Mouse (Mus musculus) intestine, embryonic 16.5 days (tissue): ENCODE measurements around the gene Plppr2. TPM values are rescaled to one million over a fixed set of nuclear protein-coding genes. Genes with fewer than 3 reads are reported as not detected.

Experiments used
- ATAC-seq: fragments of 200-750 bp; cut with Nextera tagmentation; 2 replicates; pipeline ENCODE4 v1.8.0; 2017; ENCODE audit warnings: moderate TSS enrichment, moderate library complexity
- H3K27ac ChIP-seq: fragments of 300-500 bp; sonication (generic); 2 replicates; pipeline ENCODE4 v1.5.1; 2014; ENCODE audit warnings: mild to moderate bottlenecking, low read length
- H3K27me3 ChIP-seq: fragments of 300-500 bp; sonication (generic); replicated peaks from 2 replicates; pipeline ENCODE4 v1.6.1; 2014; ENCODE audit warnings: low read length, control low read depth, mixed read lengths; ENCODE audit not compliant: control insufficient read depth, insufficient read depth
- H3K36me3 ChIP-seq: fragments of 300-500 bp; sonication (generic); 2 replicates; pipeline ENCODE4 v1.6.1; 2014; ENCODE audit warnings: low read length, control low read depth; ENCODE audit not compliant: control insufficient read depth, insufficient read depth
- H3K4me1 ChIP-seq: fragments of 300-500 bp; sonication (generic); 2 replicates; pipeline ENCODE4 v1.6.1; 2014; ENCODE audit warnings: low read length, control low read depth, mixed read lengths; ENCODE audit not compliant: control insufficient read depth, insufficient read depth
- H3K4me2 ChIP-seq: fragments of 300-500 bp; sonication (generic); 2 replicates; pipeline ENCODE4 v1.6.1; 2014; ENCODE audit warnings: low read depth, low read length, control low read depth
- H3K4me3 ChIP-seq: fragments of 300-500 bp; sonication (generic); 2 replicates; pipeline ENCODE4 v1.5.1; 2014; ENCODE audit warnings: mild to moderate bottlenecking, low read length
- H3K9ac ChIP-seq: fragments of 300-500 bp; sonication (generic); 2 replicates; pipeline ENCODE4 v1.6.1; 2014; ENCODE audit warnings: low read depth, low read length
- H3K9me3 ChIP-seq: fragments of 300-500 bp; sonication (generic); 2 replicates; pipeline ENCODE4 v1.6.1; 2016; ENCODE audit warnings: low read length, control low read depth; ENCODE audit not compliant: control insufficient read depth
- WGBS: fragments of 180-500 bp; shearing (Covaris S2); extraction: QIAGEN DNeasy Blood & Tissue Kit; methylation state at CpG from one replicate; pipeline ENCODE4 v1.1.7; 2014; 5-methylcytosine and 5-hydroxymethylcytosine counted together
- polyA plus RNA-seq: library from polyadenylated mRNA; unstranded; fragments of >200 nt; fragmentation: Nextera tagmentation; extraction: Ambion mirVana; gene quantifications from 2 replicates; pipeline ENCODE4 v1.2.1, GENCODE M21; 2015

Plppr2 gene
- polyA plus RNA-seq, 1 experiment from 2014 or later: 6.2 TPM

DNA sequence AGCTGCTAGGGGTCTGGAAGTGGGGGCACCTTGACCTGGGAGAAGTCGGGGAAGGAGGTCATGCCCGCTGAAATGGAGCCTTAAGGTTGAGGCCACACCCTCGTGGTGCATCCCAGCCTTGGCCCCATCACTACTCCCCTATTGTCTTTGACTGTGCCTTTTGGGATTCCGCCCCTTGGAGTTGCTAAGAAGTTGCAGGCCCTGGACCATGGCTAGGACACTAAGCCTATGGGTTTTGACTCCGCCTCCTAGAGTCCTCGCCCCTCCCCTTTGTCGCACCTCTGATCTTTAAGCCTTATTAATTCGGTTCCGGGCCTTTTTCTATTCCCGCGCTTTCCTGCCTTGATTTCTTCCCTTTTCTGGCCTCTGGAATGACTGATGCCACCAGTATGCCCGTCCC is 6.8 kb downstream of the Plppr2 start:
- no peak overlapping the region for H3K9ac ChIP-seq
- H3K27me3 ChIP-seq: peaks cover 4% of the 10 kb centered on the region; the same call in 1 of the 2 replicates
- H3K36me3 ChIP-seq: no peaks in the 10 kb centered on the region
- H3K4me3 ChIP-seq: no peak overlapping the region
- no peak overlapping the region for H3K4me2 ChIP-seq
- 48% methylated on average over 12 of the region's 12 CpGs for WGBS
- no peak overlapping the region for H3K27ac ChIP-seq
- no peaks in the 10 kb centered on the region for H3K9me3 ChIP-seq
- H3K4me1 ChIP-seq: no peaks in the 10 kb centered on the region
- ATAC-seq: no peak

- H3K4me3 ChIP-seq: no peak overlapping the region
- no peak overlapping the region for H3K9ac ChIP-seq
- H3K4me1 ChIP-seq: no peaks in the 10 kb centered on the region
- H3K27ac ChIP-seq: no peak overlapping the region
- ATAC-seq: no peak
- peaks cover 4% of the 10 kb centered on the region; the same call in 1 of the 2 replicates for H3K27me3 ChIP-seq
- H3K4me2 ChIP-seq: no peak overlapping the region
- no peaks in the 10 kb centered on the region for H3K36me3 ChIP-seq
- H3K9me3 ChIP-seq: no peaks in the 10 kb centered on the region
- 17% methylated on average over 23 of the region's 23 CpGs for WGBS
Observed at GRCm38 (mm10) chr9:21944267-21944666, 7.4 kb downstream of the Plppr2 start.

DNA sequence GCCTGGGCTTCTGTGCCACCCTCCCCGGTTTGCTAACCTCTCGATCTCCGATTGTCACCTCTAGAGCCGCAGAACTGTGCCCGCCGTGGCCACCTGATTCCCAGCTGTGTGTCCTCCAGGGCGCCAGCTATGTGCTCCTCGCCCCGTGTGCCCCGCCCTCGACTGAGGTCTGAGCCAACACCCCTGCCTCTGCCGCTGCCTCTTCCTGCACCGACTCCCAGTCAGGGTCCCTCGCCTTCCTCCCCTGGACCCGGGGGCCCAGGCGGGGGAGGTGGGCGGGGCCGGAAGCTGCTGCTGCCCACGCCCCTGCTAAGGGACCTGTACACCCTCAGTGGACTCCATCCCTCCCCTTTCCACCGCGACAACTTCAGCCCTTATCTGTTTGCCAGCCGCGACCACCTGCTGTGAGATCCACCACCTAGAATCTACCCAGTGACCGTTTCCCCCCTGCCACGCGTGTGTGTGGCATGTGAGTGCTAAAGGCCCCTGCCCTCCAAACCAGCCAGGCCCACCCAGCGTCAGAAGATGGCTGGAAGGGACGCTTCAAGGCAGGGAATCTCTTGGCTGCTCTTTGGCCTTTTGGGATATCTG is 10.8 kb downstream of the Plppr2 start:
- H3K36me3 ChIP-seq: no peaks in the 10 kb centered on the region
- ATAC-seq: peak; percentile 39; the same call in 1 of the 2 replicates
- H3K27me3 ChIP-seq: peaks cover 6% of the 10 kb centered on the region; the same call in 1 of the 2 replicates
- 8% methylated on average over 26 of the region's 28 CpGs for WGBS
- H3K4me3 ChIP-seq: no peak overlapping the region
- H3K4me1 ChIP-seq: no peaks in the 10 kb centered on the region
- no peak overlapping the region for H3K4me2 ChIP-seq
- no peak overlapping the region for H3K9ac ChIP-seq
- H3K9me3 ChIP-seq: no peaks in the 10 kb centered on the region
- H3K27ac ChIP-seq: no peak overlapping the region

DNA sequence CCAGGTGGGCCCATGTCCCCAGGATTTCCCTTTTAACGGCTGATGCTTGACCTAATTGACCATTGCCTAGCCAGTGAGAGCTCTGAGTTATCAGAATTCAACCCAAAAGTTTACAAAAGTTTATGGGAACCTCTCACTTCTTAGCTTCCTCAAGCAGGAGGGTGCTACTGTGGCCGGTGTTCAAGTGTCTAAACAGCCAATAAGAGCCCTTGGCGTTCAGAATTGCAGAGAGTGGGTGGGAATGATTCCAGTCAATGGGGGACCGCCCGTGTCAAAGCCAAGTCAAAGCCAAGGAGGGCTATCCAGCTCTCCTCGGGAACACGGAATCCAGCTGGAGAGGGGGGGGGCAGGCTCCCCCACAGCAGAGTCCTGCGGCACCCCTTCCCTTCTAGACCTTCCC is 11.3 kb downstream of the Plppr2 start:
- ATAC-seq: no peak
- H3K36me3 ChIP-seq: no peaks in the 10 kb centered on the region
- H3K4me3 ChIP-seq: no peak overlapping the region
- no peak overlapping the region for H3K4me2 ChIP-seq
- no peaks in the 10 kb centered on the region for H3K9me3 ChIP-seq
- no peaks in the 10 kb centered on the region for H3K4me1 ChIP-seq
- WGBS: 44% methylated on average over 8 of the region's 8 CpGs
- peaks cover 6% of the 10 kb centered on the region; the same call in 1 of the 2 replicates for H3K27me3 ChIP-seq
- H3K27ac ChIP-seq: no peak overlapping the region
- no peak overlapping the region for H3K9ac ChIP-seq

DNA sequence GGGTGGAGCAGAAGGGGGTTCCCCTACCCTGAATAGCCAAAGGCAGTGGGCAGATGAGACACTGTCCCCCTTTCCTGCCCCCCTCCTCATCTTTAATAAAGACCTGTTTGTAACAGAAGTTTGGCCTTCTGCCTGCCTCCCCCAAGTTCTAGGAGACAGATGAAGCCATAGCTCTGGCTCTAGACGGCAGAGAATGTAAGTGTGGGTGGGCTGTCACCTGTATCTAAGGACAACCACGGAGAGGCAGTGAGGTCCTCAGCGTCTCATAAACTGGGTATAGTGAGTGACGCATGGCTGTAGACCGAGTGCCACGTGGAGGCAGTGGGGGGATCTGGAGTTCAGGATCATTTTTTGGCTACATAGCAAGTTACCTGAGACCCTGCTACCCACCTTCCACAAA is 12.0 kb downstream of the Plppr2 start:
- no peak overlapping the region for H3K4me2 ChIP-seq
- H3K27ac ChIP-seq: no peak overlapping the region
- H3K36me3 ChIP-seq: no peaks in the 10 kb centered on the region
- ATAC-seq: no peak
- peaks cover 6% of the 10 kb centered on the region; the same call in 1 of the 2 replicates for H3K27me3 ChIP-seq
- H3K9me3 ChIP-seq: no peaks in the 10 kb centered on the region
- no peak overlapping the region for H3K4me3 ChIP-seq
- no peak overlapping the region for H3K9ac ChIP-seq
- 66% methylated on average over 6 of the region's 6 CpGs for WGBS
- no peaks in the 10 kb centered on the region for H3K4me1 ChIP-seq

- WGBS: 13% methylated on average over 11 of the region's 11 CpGs
- H3K4me2 ChIP-seq: no peak overlapping the region
- ATAC-seq: no peak
Observed at GRCm38 (mm10) chr9:21950322-21950721, 13.5 kb downstream of the Plppr2 start.

DNA sequence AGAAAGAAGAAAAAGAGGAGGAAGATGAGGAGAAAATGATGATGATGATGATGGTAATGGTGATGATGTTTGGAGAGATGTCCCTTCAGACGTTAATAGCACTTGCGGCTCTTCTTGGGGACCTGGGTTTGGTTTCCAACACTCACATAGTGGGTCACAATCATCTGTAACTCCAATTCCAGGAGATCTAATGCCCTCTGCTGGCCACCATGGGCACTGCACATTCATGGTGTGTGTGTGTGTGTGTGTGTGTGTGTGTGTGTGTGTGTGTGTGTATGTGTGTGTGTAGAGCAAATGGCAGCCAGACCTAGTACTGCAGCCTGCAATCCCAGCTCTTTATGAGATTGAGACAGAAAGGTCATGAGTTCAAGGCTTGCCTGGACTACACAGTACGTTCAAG is 15.1 kb downstream of the Plppr2 start:
- H3K27ac ChIP-seq: no peak overlapping the region
- H3K4me1 ChIP-seq: peaks cover 4% of the 10 kb centered on the region; the same call in 1 of the 2 replicates
- H3K9ac ChIP-seq: no peak overlapping the region
- 73% methylated on average over 3 of the region's 3 CpGs for WGBS
- no peaks in the 10 kb centered on the region for H3K36me3 ChIP-seq
- H3K4me3 ChIP-seq: no peak overlapping the region
- peaks cover 6% of the 10 kb centered on the region; the same call in 1 of the 2 replicates for H3K27me3 ChIP-seq
- no peaks in the 10 kb centered on the region for H3K9me3 ChIP-seq
- no peak for ATAC-seq
- H3K4me2 ChIP-seq: no peak overlapping the region

More at GRCm38 (mm10) chr9:21950322-21950721, 13.5 kb downstream of the Plppr2 start:
- Histone ChIP-seq H3K36me3 (no peaks in the 10 kb centered on the region), H3K9me3 (no peaks in the 10 kb centered on the region), H3K4me3 (no peak overlapping the region), H3K27ac (no peak overlapping the region), H3K27me3 (peaks cover 6% of the 10 kb centered on the region; the same call in 1 of the 2 replicates), H3K4me1 (no peaks in the 10 kb centered on the region), H3K9ac (no peak overlapping the region)

- 0 out of 2 replicates have a peak, but pooled peaks cover 2% of the 10 kb centered on the region for H3K27me3 ChIP-seq
- no peak overlapping the region for H3K27ac ChIP-seq
- no peak overlapping the region for H3K4me2 ChIP-seq
- H3K9ac ChIP-seq: no peak overlapping the region
- WGBS: 20% methylated on average over 3 of the region's 3 CpGs
- no peak for ATAC-seq
- H3K9me3 ChIP-seq: no peaks in the 10 kb centered on the region
- H3K4me1 ChIP-seq: peaks cover 4% of the 10 kb centered on the region; the same call in 1 of the 2 replicates
- H3K4me3 ChIP-seq: no peak overlapping the region
- H3K36me3 ChIP-seq: no peaks in the 10 kb centered on the region
Observed at GRCm38 (mm10) chr9:21953600-21953999, 16.8 kb downstream of the Plppr2 start.

GRCm38 (mm10) chr9:21954635-21955034 is 17.8 kb downstream of the Plppr2 start:
- 76% methylated on average over 3 of the region's 3 CpGs for WGBS
- Histone ChIP-seq H3K4me3 (no peak overlapping the region), H3K27ac (no peak overlapping the region), H3K27me3 (peaks cover 6% of the 10 kb centered on the region; the same call in 1 of the 2 replicates), H3K4me2 (peak overlapping the region; percentile 68; the same call in 1 of the 2 replicates), H3K36me3 (no peaks in the 10 kb centered on the region), H3K9ac (0 out of 2 replicates have a peak overlapping the region, but pooled peaks have one; percentile 91), H3K4me1 (peaks cover 5% of the 10 kb centered on the region; the same call in 1 of the 2 replicates), H3K9me3 (no peaks in the 10 kb centered on the region)
- no peak for ATAC-seq
